Mouse (Mus musculus) brain, adult 2 months (tissue): ENCODE results near the gene Mpg.
A peak's percentile ranks its signal among the peaks of the same experiment; 100 is the strongest.

Experiments used
- DNase-seq: peaks from one replicate; pipeline ENCODE4 v3.0.0; 2011; ENCODE audit warnings: low read depth, low spot score

Mpg gene

DNA sequence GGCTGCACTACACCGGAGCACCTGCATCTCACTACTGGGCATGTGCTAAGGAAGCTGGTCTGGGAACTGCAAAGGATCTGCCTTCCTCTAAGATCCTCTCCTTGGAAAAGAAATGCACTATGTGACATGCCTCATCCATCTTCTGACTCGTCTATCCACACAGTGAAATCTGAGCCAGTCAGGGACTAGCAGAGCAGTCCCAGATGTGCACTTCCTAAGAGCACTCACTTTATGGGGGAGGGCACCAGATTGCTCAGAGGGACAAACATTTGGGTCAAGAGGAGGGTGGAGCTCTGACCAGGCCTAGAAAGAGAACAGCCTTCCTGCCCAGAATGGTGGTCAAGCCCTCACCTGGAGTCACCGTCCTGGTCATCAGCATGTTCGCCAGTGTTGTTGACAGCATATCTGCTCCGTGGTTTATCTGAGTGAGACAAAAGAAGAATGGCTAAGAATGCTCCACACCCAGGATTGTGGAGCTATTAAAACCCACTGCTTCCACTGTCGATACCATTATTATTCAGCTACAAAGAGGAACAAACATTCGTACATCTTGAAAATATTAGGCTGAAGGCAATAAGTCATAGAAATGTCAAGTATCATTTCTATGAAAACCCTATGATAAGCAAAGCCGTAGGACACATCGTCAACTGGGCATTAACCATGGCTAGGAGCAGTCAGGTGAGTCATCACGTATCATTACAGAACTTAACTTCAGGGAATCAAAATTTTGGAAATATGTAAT lies 36.5 kb downstream of the Mpg start:
- no peak for DNase-seq

DNA sequence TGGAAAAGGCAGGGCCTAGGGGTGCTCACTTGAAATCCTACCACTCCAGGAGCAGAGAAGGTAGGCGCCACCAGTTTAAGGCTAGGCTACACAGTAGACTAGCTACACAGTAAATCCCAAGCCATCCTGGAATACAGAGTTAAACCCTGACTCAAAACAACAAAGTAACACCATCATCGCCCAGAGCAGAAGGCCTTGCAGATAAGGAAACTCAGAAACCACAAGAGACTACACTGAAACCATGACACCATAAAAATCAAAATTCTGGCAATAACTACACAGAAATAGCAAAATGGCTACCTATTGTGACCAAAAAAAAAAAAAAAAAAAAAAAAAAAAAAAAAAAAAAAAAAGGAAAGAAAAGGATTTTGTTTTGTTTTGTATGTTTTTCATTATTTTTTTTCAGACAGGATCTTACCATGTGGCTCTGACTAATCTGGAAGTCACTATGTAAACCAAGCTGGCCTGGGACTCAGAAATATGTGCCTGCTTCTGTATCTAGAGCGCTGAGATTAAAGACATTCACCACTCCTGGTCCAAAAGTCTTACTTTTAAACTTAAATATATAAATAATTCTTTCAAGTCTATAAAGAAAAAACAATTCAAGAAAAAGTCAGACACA lies 38.9 kb downstream of the Mpg start:
- DNase-seq, result no peak

DNA sequence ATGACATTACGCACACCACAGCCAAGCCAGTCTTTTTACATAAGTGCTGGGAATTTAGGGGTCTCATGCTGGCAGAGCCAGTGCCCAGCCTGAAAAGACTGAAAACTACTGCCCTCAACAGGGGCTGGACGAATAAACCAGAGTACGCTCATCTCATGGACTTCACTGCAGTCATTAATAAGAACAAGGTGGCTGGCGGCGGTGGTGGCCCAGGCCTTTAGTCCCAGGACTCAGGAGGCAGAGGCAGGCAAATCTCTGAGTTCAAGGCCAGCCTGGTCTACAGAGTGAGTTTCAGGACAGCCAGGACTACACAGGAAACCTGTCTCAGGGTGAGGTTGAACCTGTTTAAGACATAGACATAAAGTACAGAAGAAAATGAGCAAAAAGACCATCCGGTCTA lies 39.9 kb downstream of the Mpg start:
- DNase-seq, result no peak

- DNase-seq, result peak; percentile 14
Observed at GRCm38 (mm10) chr11:32266776-32267175, 40.5 kb downstream of the Mpg start.

DNA sequence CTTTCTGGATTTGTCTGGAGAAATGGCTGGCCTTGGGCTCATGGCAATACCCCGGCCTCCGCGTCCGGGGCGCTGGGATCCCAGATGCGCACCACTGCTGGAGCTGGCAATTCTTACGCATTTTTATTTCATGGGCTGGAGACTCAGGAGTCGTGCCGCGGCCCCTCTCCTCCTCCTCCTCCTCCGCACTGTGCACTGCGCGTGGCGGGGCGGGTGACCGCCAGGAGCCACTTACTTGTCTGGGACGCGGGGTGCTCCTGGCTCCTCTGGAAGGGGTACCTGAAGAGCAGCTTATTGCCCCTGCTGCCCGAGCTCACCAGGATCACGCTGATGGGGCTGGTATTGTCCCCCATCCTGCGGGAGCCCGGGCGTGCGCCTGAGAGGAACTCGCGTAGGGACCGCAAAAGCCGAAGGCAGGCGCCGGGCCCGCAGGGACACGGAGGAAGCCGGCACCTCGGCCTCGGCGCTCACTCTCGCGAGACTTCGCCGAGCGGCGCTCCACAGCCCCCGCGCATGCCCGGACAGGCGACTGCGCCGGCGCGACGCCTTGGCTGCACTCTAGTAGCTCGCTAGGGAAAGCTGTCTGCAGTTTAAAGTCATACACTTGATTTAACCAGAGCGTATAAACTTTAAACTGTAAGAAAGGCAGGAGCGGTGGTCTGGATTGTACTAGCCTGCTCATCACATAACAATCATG lies 41.0 kb downstream of the Mpg start, which contains the start of gene Nprl3:
Nprl3 (minus strand) TSS at position 520 of the 697 bp plus-strand sequence.
- DNase-seq, result peak; percentile 97

- DNase-seq, result no peak
Observed at GRCm38 (mm10) chr11:32267964-32268363, 41.7 kb downstream of the Mpg start.

DNA sequence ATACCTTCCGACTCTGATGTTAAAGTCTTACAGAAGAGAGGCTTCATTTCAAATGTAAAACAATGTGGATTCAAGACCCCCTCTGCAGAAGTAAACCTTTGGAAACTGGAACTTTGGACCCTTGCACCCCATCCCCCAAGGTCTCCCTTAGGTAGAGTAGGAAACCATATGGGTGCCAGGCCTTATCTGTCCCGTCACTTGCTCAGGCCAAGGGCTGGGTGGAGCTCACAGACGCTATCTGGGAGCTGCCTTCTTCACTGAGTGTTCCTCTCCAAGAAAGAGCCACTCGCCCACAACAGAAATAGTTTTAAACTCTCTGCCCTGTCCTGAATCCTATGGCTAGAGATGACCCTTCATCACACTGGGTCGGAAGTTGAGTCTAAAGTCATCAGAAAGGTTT lies 42.6 kb downstream of the Mpg start:
- DNase-seq, result no peak

DNA sequence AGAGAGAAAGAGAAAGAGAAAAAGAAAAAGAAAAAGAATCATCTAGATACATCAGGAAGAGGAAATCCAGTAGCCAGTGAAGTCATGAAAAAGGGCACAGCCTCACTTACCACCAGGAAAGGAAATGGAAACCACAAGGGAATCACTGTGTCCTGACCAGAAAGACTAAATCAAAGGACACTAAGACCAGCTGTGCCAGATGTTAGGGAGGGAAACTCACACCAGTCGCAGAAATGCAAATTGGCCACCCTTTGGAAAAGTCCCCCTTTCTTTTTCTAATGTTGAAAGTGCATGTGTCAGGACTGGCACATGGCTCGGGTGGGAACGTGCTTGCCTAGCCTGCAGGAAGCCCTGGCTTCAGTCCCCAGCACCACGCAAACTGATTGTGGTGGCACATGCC lies 44.9 kb downstream of the Mpg start:
- no peak for DNase-seq

GRCm38 (mm10) chr11:32276347-32276746 lies 50.0 kb downstream of the Mpg start, which contains the start of gene Hba-x:
Gene Hba-x (plus strand): TSS chr11:32276400.
- DNase-seq, result no peak

- DNase-seq, result no peak
Observed at GRCm38 (mm10) chr11:32277736-32278457, 51.6 kb downstream of the Mpg start.

DNA sequence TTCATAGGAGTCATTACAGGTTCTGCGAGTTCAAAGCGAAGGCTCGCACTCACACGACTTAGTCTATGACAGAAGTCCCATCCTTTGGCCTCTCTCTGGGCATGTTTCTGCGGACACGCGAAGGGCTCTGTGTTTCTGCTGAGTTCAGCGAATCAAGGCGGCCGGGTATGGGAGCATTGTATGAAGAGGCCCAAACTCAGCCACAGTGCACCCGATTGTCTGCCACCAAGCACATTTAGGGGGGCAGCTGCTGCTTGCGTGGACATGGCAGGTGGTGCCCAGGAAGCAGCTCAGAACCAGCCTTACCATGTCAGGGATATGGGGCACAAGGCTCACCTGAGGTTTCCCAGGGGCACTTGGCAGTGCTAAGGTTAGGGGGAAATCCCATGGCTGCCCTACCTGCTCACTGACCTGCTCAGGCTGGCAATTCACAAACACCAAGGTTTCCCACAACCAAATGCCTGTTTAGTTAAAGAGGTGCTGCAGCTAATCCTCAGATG lies 52.2 kb downstream of the Mpg start:
- no peak for DNase-seq

GRCm38 (mm10) chr11:32280646-32281045 lies 54.3 kb downstream of the Mpg start:
- no peak for DNase-seq

DNA sequence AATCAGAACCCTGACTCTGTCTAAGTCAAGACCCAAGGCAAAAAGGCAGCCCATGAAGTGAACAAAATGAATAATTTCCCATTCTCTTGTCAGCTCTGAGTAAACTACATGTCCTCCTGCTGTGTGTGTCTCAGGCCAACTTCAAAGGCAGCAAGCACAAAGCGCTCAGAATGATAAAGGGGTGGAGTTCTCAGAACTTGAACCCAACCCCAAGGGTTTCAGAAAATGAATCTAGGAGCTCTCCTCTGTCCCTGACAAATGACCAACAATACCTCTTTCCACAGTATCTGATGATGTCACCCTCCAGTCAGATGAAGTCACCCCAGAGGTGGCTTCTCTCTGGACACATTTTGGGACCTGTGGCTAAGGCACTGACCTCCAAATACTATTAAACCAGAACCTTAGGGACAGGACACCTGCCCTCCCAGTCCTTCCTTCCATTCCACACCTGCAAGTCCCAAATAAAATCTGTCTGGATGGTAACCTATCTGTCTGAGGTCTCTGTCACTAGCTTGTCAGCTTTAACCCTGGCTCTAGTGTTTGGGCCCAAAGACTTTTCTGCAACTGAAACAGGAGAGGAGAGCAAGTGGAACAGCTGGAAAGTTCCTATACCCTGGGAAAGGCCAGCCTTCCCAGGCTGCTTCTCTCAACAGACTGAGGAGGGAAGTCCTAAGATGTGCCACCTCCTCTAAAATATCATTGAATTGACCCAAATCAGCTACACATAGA lies 55.3 kb downstream of the Mpg start:
- DNase-seq, result no peak
